Mouse (Mus musculus): ENCODE measurements around the gene Clcn1. TPM values are rescaled to one million over a fixed set of nuclear protein-coding genes. Genes with fewer than 3 reads are reported as not detected.
A peak's percentile ranks its signal among the peaks of the same experiment; 100 is the strongest.

Gene Clcn1
- polyA plus RNA-seq (2015; fragmentation: Nextera tagmentation; extraction: Ambion mirVana): 0.12 and 0.18 TPM in 2 replicates

DNA sequence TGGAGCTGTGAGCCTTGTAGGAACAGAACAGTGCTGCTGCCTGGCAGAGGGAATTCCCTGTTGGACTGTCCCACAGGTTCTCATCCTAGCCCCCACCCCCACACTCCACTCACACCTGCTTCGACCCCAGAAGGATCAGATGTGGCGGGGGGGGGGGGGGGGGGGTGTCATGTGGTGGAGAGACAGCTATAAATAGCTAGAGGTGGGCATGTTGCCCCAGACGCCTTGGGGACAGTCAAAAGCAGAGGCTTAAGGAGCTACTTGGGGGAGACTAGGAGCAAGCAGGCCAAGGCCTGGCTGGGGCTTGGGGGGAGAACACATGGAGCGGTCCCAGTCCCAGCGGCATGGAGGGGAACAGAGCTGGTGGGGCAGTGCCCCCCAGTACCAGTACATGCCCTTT lies at the start of gene Clcn1:
Gene Clcn1, plus strand, starts transcription at position 238 of the 400 bp plus-strand sequence.
- Histone ChIP-seq H3K4me1 (replicated peaks; ENCODE audit: control insufficient read depth, insufficient read depth, low read length) (no peaks in the 10 kb centered on the region), H3K9me3 (ENCODE audit: control insufficient read depth) (no peaks in the 10 kb centered on the region), H3K27ac (ENCODE audit: low read depth, low read length) (no peak within 1 kb of the TSS), H3K4me2 (replicated peaks; ENCODE audit: low read depth) (no peak within 1 kb of the TSS), H3K9ac (ENCODE audit: low read depth, low read length) (no peak within 1 kb of the TSS), H3K4me3 (ENCODE audit: low read depth, low read length) (no peak within 1 kb of the TSS), H3K36me3 (ENCODE audit: control insufficient read depth, insufficient read depth) (peaks cover 17% of the 10 kb centered on the region), H3K27me3 (replicated peaks; ENCODE audit: control insufficient read depth, insufficient read depth, low read length) (no peaks in the 10 kb centered on the region)
- no peak for TF ChIP-seq CTCF (IDR thresholded peaks at IDR 0.05; ENCODE audit: low read depth)
- ATAC-seq: no peak
- 68% methylated on average over 4 of the region's 5 CpGs for WGBS

GRCm38 (mm10) chr6:42237276-42237805 lies 49.1 kb upstream of the Clcn1 start:
- no peak overlapping the region for H3K9ac ChIP-seq (ENCODE audit: low read depth, low read length)
- no peaks in the 10 kb centered on the region for H3K9me3 ChIP-seq (ENCODE audit: control insufficient read depth)
- no peak overlapping the region for H3K4me2 ChIP-seq (replicated peaks; ENCODE audit: low read depth)
- no peaks in the 10 kb centered on the region; the same call in 1 of the 2 replicates for H3K4me1 ChIP-seq (replicated peaks; ENCODE audit: control insufficient read depth, insufficient read depth, low read length)
- H3K4me3 ChIP-seq (ENCODE audit: low read depth, low read length): no peak overlapping the region
- WGBS: 54% methylated on average over 6 of the region's 6 CpGs
- no peak for ATAC-seq
- H3K27me3 ChIP-seq (replicated peaks; ENCODE audit: control insufficient read depth, insufficient read depth, low read length): no peaks in the 10 kb centered on the region
- H3K27ac ChIP-seq (ENCODE audit: low read depth, low read length): no peak overlapping the region
- H3K36me3 ChIP-seq (ENCODE audit: control insufficient read depth, insufficient read depth): no peaks in the 10 kb centered on the region
- no peak for TF ChIP-seq CTCF (IDR thresholded peaks at IDR 0.05; ENCODE audit: low read depth)

DNA sequence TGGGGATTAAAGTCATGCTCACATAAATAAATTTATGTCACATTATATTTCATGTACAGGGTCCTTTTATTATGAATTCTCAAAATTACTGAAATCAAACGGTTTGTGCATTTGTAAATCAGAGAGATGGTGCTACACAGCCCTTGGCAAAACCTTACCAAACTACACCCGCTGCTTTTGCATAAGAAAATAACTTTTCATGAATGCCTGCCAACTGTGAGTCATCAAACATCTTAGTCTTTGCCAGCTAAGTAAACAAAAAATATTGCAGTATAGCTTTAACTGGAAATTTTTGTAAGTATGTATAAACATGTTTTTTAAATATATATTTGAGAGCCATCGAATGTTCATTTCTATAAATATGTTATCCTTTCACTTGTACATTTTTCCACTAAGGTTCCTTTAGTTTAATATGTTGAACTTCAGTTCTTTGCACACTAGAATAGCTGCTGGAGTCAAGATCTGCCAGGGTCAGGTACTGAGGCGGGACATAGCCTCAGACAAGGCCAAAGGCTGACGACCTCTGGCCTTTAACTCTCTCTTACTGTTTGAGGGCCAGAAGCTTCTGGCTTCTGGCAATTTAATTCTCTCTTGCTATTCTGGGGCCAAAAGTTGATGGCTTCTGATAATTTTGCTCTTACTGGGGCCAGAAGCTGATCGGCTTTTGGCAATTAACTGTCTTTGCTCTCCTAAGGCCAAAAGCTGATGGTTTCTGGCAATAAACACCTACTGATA lies 45.0 kb upstream of the Clcn1 start:
- no peak overlapping the region for H3K27ac ChIP-seq (ENCODE audit: low read depth, low read length)
- no peaks in the 10 kb centered on the region for H3K9me3 ChIP-seq (ENCODE audit: control insufficient read depth)
- no peak overlapping the region for H3K4me2 ChIP-seq (replicated peaks; ENCODE audit: low read depth)
- H3K27me3 ChIP-seq (replicated peaks; ENCODE audit: control insufficient read depth, insufficient read depth, low read length): no peaks in the 10 kb centered on the region
- no peak overlapping the region for H3K9ac ChIP-seq (ENCODE audit: low read depth, low read length)
- no peaks in the 10 kb centered on the region for H3K36me3 ChIP-seq (ENCODE audit: control insufficient read depth, insufficient read depth)
- peaks cover 2% of the 10 kb centered on the region; the same call in 1 of the 2 replicates for H3K4me1 ChIP-seq (replicated peaks; ENCODE audit: control insufficient read depth, insufficient read depth, low read length)
- no peak for ATAC-seq
- H3K4me3 ChIP-seq (ENCODE audit: low read depth, low read length): no peak overlapping the region
- WGBS: 72% methylated on average over 6 of the region's 6 CpGs
- no peak for TF ChIP-seq CTCF (IDR thresholded peaks at IDR 0.05; ENCODE audit: low read depth)

DNA sequence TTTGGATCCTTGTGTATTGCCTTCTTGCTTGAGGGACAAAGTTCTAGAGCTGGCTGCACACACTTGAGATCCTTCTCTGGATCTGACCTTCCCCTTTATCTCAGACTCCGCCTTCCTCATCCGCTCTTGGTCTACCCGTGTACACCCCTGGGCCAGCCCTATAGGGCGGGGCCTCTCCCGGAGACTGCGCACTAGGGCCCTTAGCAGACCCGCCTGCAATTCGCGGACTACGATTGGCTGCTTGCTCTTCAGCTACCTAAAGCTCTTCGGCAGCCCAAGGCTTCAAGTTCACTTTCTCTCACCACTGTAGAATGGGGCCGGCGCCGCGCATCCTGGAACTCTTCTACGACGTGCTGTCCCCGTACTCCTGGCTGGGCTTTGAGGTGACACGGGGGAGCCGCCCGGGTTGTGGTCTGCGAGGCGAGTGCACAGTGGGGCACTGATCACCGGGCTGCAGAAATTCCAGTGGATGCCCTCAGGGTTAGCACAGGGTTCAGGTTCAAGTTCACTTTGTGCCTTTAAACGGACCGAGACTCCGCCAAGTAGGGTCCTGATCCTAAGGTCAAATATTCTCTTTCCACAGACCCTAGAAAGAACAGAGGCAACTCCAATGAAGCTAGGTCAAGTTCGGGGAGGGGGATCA lies 40.7 kb upstream of the Clcn1 start, which contains the start of gene Gstk1:
Gene Gstk1, plus strand, starts transcription at position 225 of the 643 bp plus-strand sequence.
- TF ChIP-seq CTCF (IDR thresholded peaks at IDR 0.05; ENCODE audit: low read depth): no peak
- no peaks in the 10 kb centered on the region for H3K36me3 ChIP-seq (ENCODE audit: control insufficient read depth, insufficient read depth)
- peak; percentile 100 for ATAC-seq
- no peaks in the 10 kb centered on the region for H3K9me3 ChIP-seq (ENCODE audit: control insufficient read depth)
- peak within 1 kb of the TSS; percentile 49; the same call in 1 of the 2 replicates for H3K9ac ChIP-seq (ENCODE audit: low read depth, low read length)
- H3K27ac ChIP-seq (ENCODE audit: low read depth, low read length): no peak within 1 kb of the TSS
- H3K4me3 ChIP-seq (ENCODE audit: low read depth, low read length): peak within 1 kb of the TSS; percentile 43
- WGBS: 3% methylated on average over 28 of the region's 28 CpGs
- H3K4me1 ChIP-seq (replicated peaks; ENCODE audit: control insufficient read depth, insufficient read depth, low read length): peaks cover 2% of the 10 kb centered on the region; the same call in 1 of the 2 replicates
- H3K4me2 ChIP-seq (replicated peaks; ENCODE audit: low read depth): peak within 1 kb of the TSS; percentile 79
- no peaks in the 10 kb centered on the region for H3K27me3 ChIP-seq (replicated peaks; ENCODE audit: control insufficient read depth, insufficient read depth, low read length)

DNA sequence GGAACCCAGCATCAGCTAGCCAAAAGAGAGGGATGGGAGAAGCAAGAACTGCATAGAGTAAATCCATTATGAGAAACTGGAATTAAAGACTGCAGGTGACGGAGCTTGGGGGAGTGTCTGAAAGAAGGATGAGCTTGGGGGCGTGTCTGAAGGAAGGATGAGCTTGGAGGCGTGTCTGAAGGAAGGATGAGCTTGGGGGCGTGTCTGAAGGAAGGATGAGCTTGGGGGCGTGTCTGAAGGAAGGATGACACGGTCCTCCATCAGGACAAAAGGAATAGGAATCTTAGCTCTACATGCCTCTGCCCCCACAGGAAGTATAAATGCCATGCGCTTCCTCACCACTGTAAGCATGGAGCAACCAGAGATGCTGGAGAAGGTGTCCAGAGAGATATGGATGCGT lies 39.3 kb upstream of the Clcn1 start:
- no peak overlapping the region for H3K4me3 ChIP-seq (ENCODE audit: low read depth, low read length)
- 0 out of 2 replicates have a peak, but pooled peaks cover 2% of the 10 kb centered on the region for H3K4me1 ChIP-seq (replicated peaks; ENCODE audit: control insufficient read depth, insufficient read depth, low read length)
- no peak overlapping the region for H3K9ac ChIP-seq (ENCODE audit: low read depth, low read length)
- WGBS: 28% methylated on average over 8 of the region's 8 CpGs
- no peaks in the 10 kb centered on the region for H3K9me3 ChIP-seq (ENCODE audit: control insufficient read depth)
- H3K27me3 ChIP-seq (replicated peaks; ENCODE audit: control insufficient read depth, insufficient read depth, low read length): no peaks in the 10 kb centered on the region
- peak overlapping the region; percentile 30 for H3K4me2 ChIP-seq (replicated peaks; ENCODE audit: low read depth)
- ATAC-seq: no peak
- no peak overlapping the region for H3K27ac ChIP-seq (ENCODE audit: low read depth, low read length)
- TF ChIP-seq CTCF (IDR thresholded peaks at IDR 0.05; ENCODE audit: low read depth): no peak
- H3K36me3 ChIP-seq (ENCODE audit: control insufficient read depth, insufficient read depth): no peaks in the 10 kb centered on the region

- H3K4me3 ChIP-seq (ENCODE audit: low read depth, low read length): no peak overlapping the region
- no peak for ATAC-seq
- H3K9ac ChIP-seq (ENCODE audit: low read depth, low read length): no peak overlapping the region
These were observed 38.5 kb upstream of the Clcn1 start for GRCm38 (mm10) chr6:42247981-42248380.

More at GRCm38 (mm10) chr6:42247981-42248380, 38.5 kb upstream of the Clcn1 start:
- TF ChIP-seq CTCF (IDR thresholded peaks at IDR 0.05; ENCODE audit: low read depth): no peak
- Histone ChIP-seq H3K36me3 (ENCODE audit: control insufficient read depth, insufficient read depth) (no peaks in the 10 kb centered on the region), H3K4me1 (replicated peaks; ENCODE audit: control insufficient read depth, insufficient read depth, low read length) (0 out of 2 replicates have a peak, but pooled peaks cover 2% of the 10 kb centered on the region), H3K9me3 (ENCODE audit: control insufficient read depth) (no peaks in the 10 kb centered on the region), H3K27me3 (replicated peaks; ENCODE audit: control insufficient read depth, insufficient read depth, low read length) (no peaks in the 10 kb centered on the region), H3K27ac (ENCODE audit: low read depth, low read length) (no peak overlapping the region), H3K4me2 (replicated peaks; ENCODE audit: low read depth) (no peak overlapping the region)
- 92% methylated on average over 1 of the region's 1 CpGs for WGBS
